Mouse (Mus musculus): ENCODE measurements around the gene Prickle2.

Prickle2 gene

DNA sequence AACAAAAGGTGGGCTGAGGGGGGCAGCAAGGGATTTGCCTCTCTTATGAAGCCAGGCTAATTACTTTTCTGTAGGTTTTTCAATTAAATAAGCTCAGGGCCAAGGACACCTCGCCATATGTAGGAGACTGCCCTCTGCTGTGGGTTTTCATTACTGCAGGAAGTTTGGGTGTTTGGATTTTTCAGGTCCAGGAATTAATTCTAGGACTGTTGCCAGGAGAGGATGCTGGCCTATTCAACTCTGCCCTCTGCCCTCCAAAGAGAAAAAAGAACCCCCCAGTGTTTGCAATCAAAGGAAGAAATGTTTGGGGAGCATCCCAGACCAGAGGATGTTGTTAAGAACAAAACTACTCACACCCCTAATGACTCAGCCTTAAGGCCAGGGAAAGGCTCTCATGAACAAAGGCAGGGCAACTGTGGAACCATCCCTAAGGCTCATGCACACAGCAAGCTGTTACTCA, 40.4 kb downstream of the Prickle2 start:
- DNase-seq: no peak

DNA sequence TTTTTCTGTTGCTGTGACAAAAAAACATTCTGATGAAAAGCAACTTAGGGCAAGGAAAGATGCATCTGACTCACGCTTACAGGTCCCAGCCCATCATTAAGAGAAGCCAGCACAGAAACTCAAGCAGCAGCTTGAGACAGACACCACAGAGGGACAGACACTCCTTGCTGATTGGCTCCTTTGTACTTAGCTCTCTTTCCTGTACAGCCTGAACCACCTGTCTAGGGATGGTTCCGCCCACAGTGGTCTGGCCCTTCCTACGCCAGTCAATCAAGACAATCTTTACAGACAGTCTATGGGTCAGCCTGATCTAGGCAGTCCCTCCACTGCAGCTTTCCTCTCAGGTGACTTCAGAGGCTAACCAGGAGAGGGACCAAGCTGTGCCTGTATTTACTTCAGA, 42.1 kb downstream of the Prickle2 start:
- no peak for DNase-seq

DNA sequence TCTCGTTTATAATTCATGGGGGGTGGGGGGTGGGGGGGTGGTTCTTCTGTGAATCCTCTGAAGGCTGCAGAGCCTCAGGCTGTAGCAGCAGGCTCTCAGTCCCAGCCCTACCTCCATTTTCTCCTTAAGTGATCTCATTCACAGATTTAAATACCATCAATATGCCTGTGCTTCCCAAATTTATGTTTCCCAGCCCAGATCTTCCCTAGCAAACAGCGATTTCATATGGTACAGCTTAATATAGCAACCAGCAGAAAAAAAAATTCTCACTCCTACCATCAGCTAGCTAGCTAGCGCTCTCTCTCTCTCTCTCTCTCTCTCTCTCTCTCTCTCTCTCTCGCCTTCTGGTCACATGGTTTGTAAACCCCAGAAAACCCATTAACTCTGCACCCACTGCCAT, 42.5 kb downstream of the Prickle2 start:
- DNase-seq: no peak

DNA sequence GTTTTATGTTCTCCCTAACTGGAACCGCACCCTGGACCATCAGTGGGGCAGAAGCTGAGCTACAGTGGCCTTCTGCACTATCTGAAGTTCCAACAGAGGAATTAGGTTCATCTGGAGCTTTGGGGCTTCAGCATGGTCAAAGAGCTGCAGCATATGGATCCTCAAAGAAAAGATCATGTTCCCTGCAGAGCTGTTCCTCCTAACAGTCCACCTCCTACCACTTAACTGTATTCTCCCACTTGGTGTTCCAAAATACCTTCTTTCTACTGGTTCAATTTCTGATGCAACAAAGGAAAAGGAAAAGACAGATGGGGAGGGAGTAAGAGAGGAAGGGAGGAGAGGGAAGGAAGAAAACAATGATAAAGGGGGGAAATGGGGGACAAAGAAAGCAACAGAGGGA, 56.9 kb downstream of the Prickle2 start:
- no peak for DNase-seq

DNA sequence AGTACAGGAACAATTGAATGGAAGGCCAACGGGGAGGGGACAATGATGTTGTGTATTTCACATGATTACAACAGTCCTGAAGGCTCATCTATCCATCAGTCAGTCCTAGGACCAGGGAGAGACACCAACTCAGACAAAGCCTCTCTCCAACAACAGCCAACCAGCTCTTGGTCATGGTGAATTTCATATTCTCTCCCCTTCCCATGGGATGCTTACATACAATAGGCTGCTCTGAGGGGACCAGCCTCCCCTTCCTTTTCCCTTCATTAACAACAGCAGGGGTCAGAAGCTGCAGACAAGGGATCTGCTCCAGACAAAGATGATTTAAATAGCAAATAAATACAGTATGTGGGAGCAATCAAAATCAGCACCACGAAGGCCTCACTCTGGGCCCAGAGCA, 57.4 kb downstream of the Prickle2 start:
- no peak for DNase-seq

DNA sequence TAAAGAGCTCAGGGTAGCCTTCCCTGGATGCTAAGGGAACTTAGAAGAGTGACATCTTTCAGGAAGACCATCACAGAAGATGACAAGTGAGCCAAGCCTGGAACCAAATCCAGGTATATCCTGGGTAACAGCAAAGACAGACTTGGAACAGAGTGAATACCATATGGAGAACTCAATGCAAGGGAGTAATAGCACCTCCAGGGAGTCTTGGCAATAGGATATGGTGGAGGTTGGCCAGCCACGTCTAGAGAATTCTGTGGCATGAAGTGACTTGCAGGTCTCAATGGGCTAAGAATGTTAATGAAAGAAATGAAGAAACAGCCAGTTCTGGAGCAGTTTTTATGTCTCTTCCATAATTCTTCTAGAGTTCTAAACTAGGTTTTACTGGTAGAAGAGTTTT, 63.0 kb downstream of the Prickle2 start:
- DNase-seq: no peak

DNA sequence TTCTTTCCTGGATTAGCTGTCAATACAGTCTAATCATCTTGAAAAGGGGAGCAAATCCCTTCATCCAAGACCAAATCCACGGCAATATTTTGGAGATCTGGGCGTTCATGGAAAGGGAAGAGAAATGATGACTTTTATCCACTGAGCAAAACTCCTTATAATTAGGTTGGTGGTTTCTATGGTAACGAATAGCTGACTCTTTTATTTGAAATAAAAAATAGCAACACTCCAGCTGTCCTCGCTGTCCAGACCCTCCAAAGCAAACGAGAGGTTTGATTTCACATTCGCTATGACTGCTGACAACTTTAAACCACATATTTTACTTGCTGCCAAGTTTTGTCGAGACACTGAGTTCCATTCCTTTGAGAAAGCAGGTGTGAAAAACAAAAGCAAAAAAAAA, 64.0 kb downstream of the Prickle2 start:
- no peak for DNase-seq

DNA sequence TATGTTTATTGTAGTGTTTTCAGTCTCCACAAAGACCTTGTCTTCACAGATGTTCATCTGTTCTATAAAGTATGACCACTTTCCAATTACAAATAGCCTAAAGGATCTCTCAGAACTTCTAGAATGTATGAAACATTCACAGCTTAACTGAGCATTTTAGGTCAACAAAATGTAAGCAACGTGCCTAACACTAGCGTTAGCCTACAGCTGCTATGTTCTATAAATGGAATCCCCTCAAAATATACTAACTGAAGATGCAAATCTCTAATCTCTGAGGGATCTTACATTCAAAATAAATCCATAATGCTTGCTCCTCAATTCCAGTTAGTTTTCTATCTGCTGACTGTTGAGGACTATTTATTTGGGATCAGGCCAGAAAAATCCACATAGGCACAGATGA, 65.1 kb downstream of the Prickle2 start:
- no peak for DNase-seq

DNA sequence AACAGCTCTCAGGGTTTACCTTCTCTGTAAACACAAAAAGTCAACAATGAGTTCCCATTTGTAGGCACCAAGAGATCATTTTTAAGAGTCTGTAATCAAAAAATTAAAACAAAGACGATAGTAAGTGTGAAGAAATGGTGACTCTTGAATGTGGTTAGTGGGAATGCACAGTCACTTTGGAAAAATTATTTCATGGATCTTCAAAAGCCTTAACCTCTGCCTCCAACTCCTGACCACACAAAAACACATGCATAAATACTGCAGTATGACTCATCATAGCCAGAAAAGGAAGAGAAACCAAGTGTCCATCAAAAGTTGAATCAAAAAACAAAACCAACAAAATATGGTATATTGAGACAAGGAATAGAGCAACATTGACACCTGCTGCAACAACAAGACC, 69.5 kb downstream of the Prickle2 start:
- no peak for DNase-seq

DNA sequence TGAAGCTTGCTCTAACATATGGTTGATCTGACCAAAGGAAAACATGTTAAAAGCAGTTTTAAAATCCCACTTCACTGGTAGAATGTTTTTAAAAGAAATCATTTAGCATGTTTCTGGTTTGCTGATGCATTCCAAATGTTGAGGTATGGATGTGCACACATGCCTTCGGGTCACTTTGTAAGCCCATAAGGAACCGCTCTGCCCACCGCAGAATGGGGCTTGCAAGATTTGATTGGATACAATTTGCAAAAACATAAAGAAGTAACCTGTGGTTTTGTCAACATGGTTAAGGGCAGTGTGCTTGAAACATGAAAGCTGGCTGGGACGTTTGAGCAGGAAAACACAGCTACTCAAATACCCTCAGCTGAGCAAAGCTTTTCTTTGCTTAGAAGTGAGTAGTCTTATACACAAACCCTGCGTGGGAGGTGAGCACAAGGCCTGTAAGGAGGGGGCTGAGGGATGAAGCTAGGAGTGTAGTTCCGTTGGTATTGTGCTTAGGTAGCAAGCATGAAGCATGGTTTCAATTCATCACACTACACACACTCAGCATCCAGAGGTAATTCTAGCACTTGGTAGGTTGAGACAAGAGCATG, 71.0 kb downstream of the Prickle2 start:
- no peak for DNase-seq

DNA sequence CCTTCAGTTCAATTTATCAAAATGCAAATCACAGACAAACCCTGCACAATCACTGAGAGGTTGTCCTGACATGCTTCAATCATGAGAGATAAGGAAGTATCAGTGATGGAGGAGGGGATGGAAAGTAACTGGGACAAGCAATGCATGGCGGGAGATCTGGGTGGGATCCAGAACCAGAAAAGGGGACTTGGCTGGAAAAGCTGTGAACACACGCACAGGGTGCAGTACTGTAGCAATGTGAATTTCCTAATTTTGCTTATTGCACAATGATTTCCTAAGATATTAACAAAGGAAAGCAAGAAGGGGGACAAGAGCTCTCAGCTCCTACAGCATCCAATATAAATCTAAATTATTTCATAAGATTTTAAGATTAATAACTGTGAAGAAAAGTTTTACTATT, 75.0 kb downstream of the Prickle2 start:
- no peak for DNase-seq

DNA sequence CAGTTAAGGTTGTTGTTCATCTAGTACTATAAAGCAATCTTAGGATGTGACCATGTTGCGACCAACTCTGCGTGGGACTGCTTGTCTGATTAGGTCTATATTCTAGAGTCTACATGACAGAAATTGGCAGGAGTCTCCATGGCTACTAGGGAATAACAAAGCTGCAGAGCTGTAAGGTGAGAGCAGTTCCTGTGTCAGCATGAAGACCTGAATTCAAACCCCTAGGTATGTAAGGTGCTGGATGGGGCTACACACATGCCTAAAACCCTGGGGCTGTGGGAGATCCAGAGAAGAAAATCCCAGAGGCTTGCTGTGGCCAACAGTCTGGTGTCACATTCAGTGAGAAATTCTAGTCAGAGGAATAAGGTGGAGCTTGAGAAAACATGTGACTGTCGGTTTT, 78.2 kb downstream of the Prickle2 start:
- no peak for DNase-seq

DNA sequence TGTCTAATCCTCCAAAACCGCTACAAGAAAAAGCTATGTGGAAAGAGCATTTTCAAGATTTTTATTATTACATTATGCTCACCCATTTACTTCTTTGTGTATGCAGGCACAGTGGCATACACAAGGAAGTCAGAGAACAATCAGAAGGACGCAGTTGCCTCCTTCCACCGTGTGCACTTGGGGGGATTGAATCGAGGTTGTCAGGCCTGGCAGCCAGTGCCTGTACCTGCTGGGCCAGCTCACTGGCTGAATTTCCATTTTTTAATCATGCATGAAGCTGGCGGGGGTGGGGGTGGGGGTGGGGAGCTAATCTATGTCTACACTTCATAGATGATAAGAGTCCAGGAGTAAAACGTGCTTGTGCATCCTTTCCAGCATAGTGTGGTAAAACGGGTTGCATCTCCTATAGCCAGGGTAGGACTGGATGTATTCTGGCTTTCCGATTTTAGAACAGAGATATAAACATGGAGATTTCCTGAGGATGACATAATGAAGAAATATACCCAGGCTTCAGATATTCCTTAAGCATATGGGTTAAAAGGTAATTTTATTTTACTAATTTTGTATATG, 78.8 kb downstream of the Prickle2 start:
- DNase-seq: no peak

DNA sequence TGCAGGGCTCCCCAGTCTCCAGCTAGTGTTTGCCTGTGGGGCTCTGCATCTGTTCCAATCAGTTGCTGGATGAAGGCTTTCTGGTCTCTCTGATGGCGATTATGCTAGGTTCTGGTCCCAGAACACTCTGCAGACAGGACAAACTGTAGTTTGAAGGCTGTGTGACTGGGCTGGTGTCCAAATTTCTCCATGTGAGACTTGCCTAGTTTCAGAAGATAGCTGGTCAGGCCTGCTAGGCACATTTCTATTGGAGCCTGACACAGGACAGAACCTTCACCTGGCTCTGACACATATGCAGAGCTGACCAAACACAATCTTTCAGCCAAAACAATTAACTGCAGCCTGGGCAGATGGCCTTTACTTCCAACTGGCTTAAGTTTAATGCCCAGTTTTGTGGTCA, 80.0 kb downstream of the Prickle2 start:
- DNase-seq: no peak

DNA sequence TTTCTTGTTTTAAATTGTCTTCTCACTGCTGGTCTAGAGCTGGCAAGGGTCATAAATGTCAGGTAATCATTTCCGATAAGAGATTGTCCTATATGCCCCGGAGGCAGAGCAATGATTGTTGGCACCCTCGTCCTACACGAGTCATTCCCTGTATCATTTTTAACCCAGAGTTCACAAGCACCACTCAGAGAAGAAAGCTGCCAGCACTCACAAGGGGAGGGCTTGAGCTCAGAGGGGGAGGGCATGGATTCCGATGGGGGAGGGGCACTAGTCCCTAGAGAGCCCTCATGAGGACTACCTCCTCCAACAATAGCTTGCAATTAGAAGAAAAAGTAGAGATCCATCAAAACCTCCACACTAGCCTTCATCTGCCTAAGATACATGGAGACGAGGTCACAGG, 81.6 kb downstream of the Prickle2 start:
- no peak for DNase-seq

DNA sequence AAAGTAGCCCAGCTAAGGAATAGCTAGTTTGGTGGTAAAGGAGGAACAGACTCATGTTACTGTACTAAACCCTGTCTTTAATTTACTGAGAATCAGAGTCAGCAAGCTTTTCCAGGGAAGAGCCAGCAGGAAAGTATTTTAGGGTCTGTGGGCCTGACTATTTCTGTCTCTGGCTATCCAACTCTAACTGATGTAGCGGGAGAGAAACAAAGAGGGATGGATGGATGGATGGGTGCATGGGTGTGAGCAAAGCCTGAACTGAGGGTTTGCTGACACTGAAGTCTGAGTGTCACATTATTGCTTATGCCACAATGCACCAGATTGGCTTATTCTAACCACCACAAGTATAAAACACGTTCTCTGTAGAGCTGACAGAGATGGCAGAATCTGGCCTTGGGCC, 88.8 kb downstream of the Prickle2 start:
- no peak for DNase-seq

DNA sequence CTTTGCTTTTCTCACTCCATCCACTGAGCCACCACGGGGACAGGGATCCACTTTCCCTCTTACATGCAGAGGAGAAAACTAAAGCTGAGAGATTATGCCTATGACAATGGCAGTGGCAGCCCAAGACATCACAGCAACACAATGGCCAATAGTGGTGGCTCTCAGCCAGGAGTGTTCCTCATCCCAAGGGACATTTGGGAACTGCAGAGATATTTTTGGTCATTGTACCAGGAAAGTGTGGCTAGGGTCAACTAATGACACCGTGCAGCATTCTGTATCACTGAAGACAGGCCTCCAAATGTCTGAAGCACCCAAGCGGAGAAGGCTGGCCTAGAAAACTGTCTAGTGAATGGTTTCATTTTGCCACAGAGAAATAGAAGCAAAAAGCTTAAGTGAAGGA, 91.2 kb downstream of the Prickle2 start:
- no peak for DNase-seq

DNA sequence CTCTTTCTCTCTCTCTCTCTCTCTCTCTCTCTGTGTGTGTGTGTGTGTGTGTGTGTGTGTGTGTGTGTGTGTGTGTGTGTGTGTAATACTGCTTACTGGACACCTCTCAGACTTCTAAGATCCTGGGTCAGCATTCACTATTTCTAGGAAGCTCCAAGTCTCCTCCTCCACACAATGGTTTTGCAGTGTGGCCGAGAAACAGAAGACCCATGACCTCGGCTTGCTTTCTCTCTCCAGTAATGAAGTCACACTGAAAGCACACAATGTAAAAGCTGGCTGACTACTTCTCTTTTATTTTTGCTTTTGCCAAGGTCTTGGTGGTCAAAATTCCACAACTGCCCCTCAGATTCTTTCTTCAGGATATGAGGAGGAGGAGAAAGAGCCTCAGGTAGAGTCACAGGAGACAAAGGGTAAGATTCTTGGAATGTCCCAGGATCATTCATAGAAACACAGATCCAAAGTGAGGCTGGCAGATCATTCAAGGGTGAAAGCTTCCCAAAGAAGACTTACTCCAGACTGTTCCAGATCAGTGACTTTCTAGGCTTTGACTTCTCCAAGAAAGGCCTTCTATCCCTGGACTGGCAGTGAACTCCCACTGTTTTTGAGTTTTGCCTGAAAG, 93.7 kb downstream of the Prickle2 start:
- DNase-seq: no peak

DNA sequence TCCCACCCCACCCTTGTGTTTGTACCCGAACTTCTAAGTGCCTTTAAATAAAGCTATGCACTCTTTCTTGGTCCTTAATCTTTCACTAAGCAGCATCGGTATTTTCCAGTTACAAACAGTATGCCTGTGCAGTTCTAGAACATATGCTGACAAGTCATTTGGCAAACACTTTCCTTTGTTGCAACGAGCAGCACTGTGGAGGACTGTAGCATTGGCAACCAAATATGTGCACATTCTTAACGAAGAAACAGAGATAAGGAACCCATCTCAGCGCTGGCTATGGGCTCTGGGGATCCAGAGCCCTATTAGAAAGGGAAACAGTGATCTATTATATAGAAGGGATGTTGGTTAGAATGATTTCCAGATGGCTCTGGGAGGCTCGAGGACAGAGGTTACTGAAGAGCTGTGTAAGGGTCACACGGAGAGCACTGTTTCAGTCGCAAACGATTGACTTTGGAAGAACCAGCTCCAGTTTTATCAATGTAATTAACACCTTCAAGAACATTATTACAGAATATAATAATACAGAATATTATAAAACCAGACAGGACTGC, 96.2 kb downstream of the Prickle2 start:
- DNase-seq: no peak

DNA sequence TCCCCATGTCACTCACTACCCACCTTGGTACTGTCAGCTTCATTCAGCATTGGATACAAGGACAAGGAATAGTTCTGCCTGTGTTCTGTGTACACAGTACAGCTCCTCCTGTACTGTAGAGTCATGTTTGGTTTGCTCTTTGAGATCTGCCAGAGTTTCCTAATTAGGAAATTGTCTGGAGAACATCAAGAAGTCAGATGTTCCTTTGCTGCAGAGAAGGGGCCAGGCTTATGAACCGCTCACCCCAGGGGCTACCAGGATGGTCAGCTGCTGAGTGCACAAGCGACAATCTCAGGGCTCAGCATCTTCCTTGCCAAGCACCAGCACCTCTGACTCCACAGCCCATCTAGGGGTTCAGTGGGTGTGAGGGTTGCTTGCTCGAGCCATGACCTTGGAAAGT, 96.9 kb downstream of the Prickle2 start:
- no peak for DNase-seq

DNA sequence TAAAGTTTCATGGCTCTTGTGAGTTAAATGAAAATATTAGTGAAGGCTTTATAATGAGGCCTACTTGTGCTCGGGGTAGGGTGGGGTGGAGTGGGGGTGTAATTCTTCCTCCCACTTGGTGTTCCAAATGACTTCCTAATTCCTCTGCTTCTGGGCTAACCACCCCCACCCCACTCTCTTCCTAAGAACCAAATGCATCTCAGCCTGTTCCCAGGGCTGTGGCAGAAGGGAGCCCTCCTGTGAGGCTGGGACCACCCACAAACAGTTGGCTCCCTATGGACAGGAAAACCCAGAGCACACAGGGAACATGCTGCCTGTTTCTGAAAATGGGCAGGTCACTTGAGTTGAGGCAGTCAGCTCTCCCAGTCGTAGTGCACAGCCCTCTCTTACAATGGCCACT, 100.8 kb downstream of the Prickle2 start:
- no peak for DNase-seq

DNA sequence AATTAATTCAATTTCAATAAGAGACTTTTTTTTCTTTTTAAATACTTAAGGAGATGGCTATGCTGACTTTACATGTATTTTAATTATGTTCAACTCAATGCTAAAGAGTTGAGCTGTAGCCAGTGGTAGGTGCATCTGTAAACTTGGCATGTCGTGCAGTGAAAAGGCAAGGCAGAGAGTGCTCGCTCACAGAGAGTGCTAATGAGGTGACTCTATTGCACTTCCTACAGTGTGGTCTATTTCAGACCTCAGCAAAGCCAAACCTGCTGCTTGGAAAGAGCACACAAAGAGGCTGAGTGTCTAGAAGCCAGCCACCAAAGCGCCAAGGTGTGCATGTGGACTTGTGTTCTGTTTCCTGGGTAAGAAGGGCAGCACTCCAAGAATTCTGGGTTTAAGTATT, 109.6 kb downstream of the Prickle2 start:
- DNase-seq: no peak

DNA sequence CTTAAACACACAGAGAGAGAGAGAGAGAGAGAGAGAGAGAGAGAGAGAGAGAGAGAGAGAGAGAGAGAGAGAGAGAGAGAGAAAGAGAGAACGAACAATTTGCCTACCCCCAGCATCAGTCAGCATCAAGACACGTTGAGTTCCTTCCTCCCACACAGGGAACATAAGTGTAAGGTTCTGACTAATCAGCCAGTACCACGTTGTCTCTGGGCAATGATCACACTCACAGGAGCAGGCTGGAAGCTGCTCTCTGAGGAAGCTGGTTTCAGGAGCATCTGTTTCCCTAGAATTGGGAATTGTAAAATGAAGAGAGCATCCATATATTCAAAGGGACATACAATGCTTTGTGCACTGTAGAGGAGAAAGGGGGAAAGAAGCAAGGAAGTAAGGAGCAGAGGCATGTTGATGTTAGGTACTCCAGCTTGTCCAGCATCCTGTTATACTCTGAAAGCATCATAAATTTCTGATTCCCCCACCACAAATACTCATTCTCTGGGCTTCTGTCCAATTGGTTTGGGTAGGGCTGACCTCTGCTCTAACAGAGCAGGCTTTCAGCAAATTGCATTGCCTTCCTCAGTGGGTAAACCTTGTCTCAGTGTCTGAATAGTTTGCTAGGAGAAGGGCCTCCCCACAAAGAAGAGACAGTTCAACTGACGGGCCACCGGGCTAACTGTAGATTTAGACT, 116.4 kb downstream of the Prickle2 start:
- no peak for DNase-seq

DNA sequence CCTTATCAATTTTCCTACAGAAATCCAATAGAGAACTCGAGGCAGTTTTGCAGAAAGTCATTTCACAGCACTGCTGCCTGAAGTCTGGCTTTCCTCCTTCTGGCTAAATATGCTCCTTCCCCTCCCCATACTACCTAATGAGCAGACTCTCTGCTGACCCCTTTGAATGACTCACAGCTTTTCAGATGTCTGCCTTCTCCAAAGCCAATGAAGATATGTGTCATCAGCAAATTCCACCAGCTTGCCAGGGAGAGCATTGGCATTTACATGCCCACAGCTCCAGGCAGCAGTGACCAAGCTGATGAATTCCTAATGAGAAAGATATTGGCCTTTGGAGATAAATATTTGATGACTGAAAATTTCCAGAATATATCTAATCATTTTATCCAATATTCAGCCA, 121.9 kb downstream of the Prickle2 start:
- no peak for DNase-seq

Measured in thymus, postnatal 36 days (tissue).